Mouse (Mus musculus) liver, embryonic 14 days (tissue): ENCODE results near the gene Dna2. TPM values are rescaled to one million over a fixed set of nuclear protein-coding genes. Genes with fewer than 3 reads are reported as not detected.

Experiments used
- polyA plus RNA-seq: library from polyadenylated mRNA; depleted of rRNA; stranded (reverse); fragments of >200 nt; gene quantifications from 2 replicates; pipeline ENCODE4 v1.2.3, GENCODE M21; 2012; rRNA removed

Gene Dna2
- 27.4 and 34.5 TPM in 2 replicates for polyA plus RNA-seq

DNA sequence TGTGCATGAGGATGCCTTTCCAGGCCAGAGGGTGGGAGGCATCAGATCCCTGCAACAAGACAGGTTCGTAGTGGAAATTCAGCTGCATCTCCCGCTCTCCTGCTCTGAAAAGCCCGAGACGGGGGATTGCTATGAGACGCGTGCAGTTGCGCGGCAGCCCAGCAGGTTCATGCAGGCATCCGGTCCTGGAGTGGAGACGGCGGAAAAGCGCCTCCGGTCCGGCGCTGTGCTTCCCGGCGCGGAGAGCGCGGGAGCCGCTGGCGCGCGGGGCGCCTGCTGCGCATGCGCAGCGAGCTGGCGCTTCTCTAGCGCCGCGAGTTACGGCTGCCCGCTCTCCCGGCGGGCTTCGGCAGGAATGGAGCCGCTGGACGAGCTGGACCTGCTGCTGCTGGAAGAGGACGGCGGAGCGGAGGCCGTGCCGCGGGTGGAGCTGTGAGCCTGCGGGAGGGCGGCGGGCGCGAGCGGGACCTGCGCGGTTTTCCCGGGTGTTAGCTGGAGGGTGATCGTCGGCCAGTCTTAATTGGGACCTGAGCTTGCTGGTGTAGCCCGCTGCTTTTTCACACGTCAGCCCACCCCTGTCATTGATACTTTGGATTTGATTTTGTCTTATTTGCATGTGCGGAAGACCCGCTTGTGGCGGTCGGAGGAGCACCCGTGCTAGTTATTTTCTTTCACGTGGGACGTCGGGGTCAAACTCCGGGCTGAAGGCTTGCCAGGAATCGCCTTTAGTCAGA, at the start of gene Dna2:
Gene Dna2 (plus strand): TSS at position 289 of the 734 bp plus-strand sequence.

GRCm38 (mm10) chr10:62908896-62909295, 37.9 kb upstream of the Dna2 start, which contains the start of gene Tet1:
Gene Tet1, minus strand, starts transcription at chr10:62908996.

DNA sequence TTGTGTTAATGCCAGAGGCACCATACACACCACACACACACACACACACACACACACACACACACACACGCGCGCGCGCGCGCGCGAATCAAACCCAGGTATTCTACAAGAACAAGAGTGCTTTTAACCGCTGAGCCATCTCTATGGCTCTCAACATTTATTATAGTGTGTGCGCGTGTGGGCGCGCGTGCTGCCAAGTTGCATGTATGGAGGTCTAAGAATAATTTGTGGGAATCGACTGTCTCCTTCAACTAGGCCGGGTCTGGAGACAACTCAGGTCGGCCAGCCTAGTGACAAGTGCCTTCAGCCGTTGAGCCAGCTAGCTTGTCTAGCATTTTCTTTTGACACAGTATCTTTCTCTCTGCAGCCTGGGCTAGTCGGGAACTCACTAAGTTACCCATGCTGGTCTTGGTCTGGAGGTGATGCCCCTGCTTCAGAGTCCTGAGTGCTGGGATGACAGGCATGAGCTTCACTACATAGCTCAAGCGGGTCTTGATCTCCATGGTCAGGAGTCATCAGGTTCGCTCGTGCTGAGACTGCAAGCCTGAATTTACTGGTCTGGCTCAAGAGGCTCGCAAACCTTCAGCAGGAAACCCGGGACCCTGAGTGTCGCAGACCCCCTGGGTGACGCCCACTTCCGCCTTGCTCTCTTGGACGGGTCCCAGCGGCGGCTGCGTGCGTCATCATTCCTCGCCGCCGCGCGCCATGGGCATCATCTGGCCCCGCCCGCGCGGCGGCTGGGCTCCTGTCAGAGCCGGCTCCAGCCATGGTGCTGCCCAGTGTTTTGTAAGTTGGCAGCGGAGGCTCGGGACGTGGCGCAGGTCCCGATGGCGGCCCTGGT, 26.7 kb upstream of the Dna2 start, which contains the start of gene Slc25a16:
Gene Slc25a16 (plus strand): TSS at position 709 of the 841 bp plus-strand sequence.

DNA sequence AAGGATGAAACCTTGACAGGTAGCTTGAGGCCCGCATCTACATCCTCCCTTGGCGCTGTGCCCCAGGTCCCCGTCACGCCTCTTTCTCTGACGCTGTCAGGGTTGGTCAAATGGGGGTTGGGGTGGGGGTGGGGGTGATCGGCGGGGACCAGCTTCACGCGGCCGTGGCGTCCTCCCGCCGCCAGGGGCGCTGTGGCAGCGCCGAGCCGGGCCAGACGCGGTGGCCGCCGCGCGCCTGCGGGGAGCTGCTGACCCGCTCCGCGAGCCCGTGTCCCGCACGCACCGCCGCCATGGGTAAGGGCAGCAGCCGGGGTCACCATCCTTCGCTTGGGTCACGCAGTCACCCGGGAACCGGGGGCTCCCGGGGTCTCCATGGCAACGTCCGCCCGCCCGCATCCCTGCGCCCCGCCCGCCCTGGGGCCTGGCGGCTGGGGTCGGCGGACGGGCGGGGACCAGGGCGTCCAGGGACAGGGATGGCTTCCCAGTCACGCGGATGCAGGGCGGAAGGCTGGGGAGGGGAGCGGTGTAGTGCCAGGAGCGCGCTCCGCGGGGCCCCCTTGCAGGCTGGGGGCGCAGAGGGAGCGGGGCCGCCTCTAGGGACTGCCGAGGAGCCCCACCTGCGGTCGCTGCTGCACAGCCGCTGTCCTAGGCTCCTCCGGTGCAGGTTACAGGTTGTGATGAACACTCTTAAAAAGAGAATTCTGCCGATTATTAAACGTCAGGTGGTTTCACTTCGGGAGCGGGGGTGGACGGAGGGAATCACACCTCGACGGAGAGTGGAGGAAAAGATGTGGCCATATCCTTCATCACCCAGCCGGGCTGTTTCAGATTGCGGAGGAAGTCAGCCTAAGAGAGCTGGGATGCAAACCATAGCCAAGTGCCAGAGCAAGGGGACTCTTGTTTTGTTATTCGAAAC, 33.5 kb downstream of the Dna2 start, which contains the start of gene Rufy2:
Gene Rufy2 (plus strand): TSS at position 185 of the 916 bp plus-strand sequence.

Other genes with a start within 250 kb of the Dna2 start
- gene Stox1, start 220.9 kb upstream of the Dna2 start, polyA plus RNA-seq, result 0.09 and 0.10 TPM in 2 replicates
- gene Ccar1, start 154.7 kb upstream of the Dna2 start, polyA plus RNA-seq, result 29.0 and 29.4 TPM in 2 replicates
- gene Tet1, start 38.0 kb upstream of the Dna2 start, polyA plus RNA-seq, result 0.17 and 0.29 TPM in 2 replicates
- gene Slc25a16, start 26.4 kb upstream of the Dna2 start, polyA plus RNA-seq, result 6.6 and 7.2 TPM in 2 replicates
- gene Rufy2, start 33.2 kb downstream of the Dna2 start, polyA plus RNA-seq, result 1.1 TPM in 2 replicates
- 27.4 TPM in 2 replicates for gene Hnrnph3, start 77.2 kb downstream of the Dna2 start, polyA plus RNA-seq
- gene Pbld2, start 77.3 kb downstream of the Dna2 start, polyA plus RNA-seq, result 1.8 and 2.4 TPM in 2 replicates
- 2.9 and 3.8 TPM in 2 replicates for gene Pbld1, start 113.1 kb downstream of the Dna2 start, polyA plus RNA-seq
- not detected in 2 replicates for gene Atoh7, start 152.6 kb downstream of the Dna2 start, polyA plus RNA-seq